Mouse (Mus musculus) small intestine, adult 10 weeks (tissue): ENCODE results near the gene Klk14. TPM values are rescaled to one million over a fixed set of nuclear protein-coding genes. Genes with fewer than 3 reads are reported as not detected.

Experiments used
- polyA plus RNA-seq: library from polyadenylated mRNA; stranded (reverse); fragments of 350-450 nt; fragmentation: Illumina TruSeq; extraction: RNeasy Lipid Tissue Mini Kit (QIAGEN cat#74804); gene quantifications from one replicate; pipeline ENCODE4 v1.2.3, GENCODE M21; 2014; ENCODE audit warnings: low replicate concordance

The Klk14 gene
- not detected for polyA plus RNA-seq

GRCm38 (mm10) chr7:43690118-43690517 is at the start of gene Klk14:
Gene Klk14 (plus strand): TSS chr7:43690418.

GRCm38 (mm10) chr7:43660002-43660401 is 30.2 kb upstream of the Klk14 start, which contains the start of gene Siglece:
Gene Siglece (minus strand): TSS chr7:43660161.

GRCm38 (mm10) chr7:43671809-43672580 is 18.2 kb upstream of the Klk14 start, which contains the start of gene Ctu1:
Gene Ctu1 (plus strand): TSS chr7:43672016.

DNA sequence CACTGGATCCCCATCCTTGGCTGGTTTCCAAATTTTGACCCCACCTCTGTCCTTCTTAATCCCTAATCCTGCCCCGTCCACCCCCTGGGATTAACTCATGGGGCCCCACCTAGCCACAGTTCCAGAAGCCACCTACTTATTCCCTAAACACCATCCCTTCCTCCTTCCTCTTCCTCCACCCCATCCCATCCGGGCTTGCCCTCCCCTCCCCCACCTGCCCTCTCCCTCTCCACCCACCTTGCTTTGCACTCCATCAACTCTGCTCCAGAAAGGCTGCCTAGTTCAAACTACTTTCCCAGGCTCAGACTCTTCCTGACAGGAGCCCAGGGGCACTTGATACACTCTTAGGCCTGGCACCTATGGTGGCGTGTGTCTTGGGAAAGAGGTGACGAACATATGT is 22.0 kb downstream of the Klk14 start, which contains the start of gene Klk13:
Gene Klk13, plus strand, starts transcription at position 301 of the 400 bp plus-strand sequence.

Other genes starting within 250 kb of the Klk14 start
- not detected for gene Cldnd2, start 249.6 kb upstream of the Klk14 start, polyA plus RNA-seq
- gene Etfb, start 246.3 kb upstream of the Klk14 start, polyA plus RNA-seq = not detected
- gene Gm45233, start 246.3 kb upstream of the Klk14 start, polyA plus RNA-seq = not detected
- gene Vsig10l, start 227.3 kb upstream of the Klk14 start, polyA plus RNA-seq = 0.33 TPM
- not detected for gene Iglon5, start 200.3 kb upstream of the Klk14 start, polyA plus RNA-seq
- not detected for gene 4931406B18Rik, start 184.5 kb upstream of the Klk14 start, polyA plus RNA-seq
- 12.9 TPM for gene Cd33, start 146.0 kb upstream of the Klk14 start, polyA plus RNA-seq
- 0.82 TPM for gene Zfp658, start 128.2 kb upstream of the Klk14 start, polyA plus RNA-seq
- 15.8 TPM for gene Zfp719, start 110.8 kb upstream of the Klk14 start, polyA plus RNA-seq
- gene Zfp819, start 83.2 kb upstream of the Klk14 start, polyA plus RNA-seq = not detected
- 22.1 TPM for gene Ceacam18, start 55.7 kb upstream of the Klk14 start, polyA plus RNA-seq
- gene Siglece, start 30.3 kb upstream of the Klk14 start, polyA plus RNA-seq = 0.82 TPM
- 0.85 TPM for gene Ctu1, start 18.4 kb upstream of the Klk14 start, polyA plus RNA-seq
- gene Klk13, start 22.1 kb downstream of the Klk14 start, polyA plus RNA-seq = not detected
- gene Klk12, start 78.5 kb downstream of the Klk14 start, polyA plus RNA-seq = not detected
- gene Klk11, start 84.2 kb downstream of the Klk14 start, polyA plus RNA-seq = not detected
- not detected for gene Klk10, start 90.6 kb downstream of the Klk14 start, polyA plus RNA-seq
- gene Klk9, start 101.5 kb downstream of the Klk14 start, polyA plus RNA-seq = not detected
- gene Klk8, start 107.2 kb downstream of the Klk14 start, polyA plus RNA-seq = not detected
- not detected for gene Klk7, start 120.9 kb downstream of the Klk14 start, polyA plus RNA-seq
- gene Klk6, start 134.1 kb downstream of the Klk14 start, polyA plus RNA-seq = not detected
- gene Klk5, start 151.6 kb downstream of the Klk14 start, polyA plus RNA-seq = not detected
- gene Klk4, start 190.7 kb downstream of the Klk14 start, polyA plus RNA-seq = not detected
- not detected for gene Klk15, start 243.3 kb downstream of the Klk14 start, polyA plus RNA-seq